Mouse (Mus musculus) neutrophil, adult 59 days (primary cell): ENCODE results near the gene Gnb1l. TPM values are rescaled to one million over a fixed set of nuclear protein-coding genes. Genes with fewer than 3 reads are reported as not detected.

Experiments used
- total RNA-seq, 2 experiments: library from RNA; stranded (reverse); gene quantifications; 1 replicate in 1 of 2; 2 replicates in 1 of 2; pipeline ENCODE4 v1.2.4; 2023

The Gnb1l gene
- 1 to 10 TPM; 2.0 to 2.2 TPM for total RNA-seq

DNA sequence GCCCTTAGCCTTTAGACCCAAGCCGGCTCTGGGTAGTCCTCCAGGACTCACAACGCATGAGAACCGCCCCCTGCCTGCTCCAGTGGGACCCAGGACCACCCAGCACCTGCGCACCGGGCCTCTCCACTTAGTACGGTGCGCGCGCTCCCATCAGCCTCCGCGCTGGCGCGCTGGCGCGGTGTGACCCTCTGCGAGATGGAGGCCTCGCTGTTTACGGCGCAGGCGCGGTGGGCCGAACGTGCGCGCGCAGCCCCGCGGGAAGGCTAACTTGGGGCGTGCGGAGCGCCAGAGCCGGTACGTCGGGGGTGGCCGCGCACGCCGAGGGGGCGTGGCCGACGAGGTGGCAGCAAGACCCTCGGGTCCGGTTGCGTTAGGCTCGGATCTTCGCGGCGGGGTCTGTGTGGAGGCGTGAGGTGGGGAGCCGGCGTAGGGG is at the start of gene Gnb1l, which contains the start of gene Rtl10:
Gnb1l (plus strand) TSS at position 156 of the 433 bp plus-strand sequence.
Rtl10 (plus strand) TSS at position 344 of the 433 bp plus-strand sequence.

DNA sequence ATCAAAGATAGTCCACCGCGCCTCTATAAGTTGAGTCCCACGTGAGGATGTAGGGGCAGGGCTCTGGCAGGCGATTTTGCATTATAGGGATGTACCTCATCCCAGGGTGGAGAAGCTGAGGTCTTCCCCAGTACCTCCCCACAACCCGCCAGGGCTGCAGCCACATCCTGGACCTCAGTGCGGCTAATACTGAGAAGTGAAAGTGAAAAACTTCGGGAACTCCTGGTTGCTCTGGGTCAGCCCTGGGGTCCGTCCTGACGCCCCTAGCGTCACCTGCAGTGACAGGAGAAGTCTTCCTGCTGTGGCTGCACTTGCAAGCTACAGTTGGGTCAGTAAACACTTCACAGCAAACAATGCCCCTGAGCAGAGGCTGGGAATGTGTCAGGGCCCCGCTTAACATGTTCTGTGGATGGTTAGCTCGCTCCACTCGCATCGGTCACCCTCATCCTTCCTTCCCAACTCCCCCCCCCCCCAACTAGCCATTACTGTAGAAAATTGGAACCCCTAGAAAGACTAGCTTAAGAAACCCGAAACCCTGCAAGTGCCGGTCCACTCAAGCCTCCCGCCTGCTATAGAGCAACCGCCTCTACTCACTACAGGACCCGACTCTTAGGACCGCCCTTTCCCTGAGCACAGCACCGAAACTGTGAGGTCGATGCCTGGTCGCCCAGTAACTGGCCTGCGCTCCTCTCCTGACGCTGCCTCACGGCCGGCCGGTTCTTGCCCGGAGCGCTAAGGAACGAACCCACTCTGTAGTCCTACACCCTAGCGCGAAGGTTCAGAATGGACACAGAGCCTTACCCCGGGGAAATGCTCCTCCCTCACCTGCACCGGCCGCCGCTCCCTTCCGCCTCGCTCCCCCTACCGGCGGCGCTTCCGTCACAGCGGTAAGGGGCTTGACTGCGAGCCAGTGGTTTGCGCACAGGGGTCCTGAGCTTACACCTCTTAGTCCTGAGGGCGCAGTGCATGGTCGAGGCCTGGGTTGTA is 91.6 kb downstream of the Gnb1l start, which contains the start of gene Tbx1:
Tbx1 (minus strand) TSS at position 868 of the 987 bp plus-strand sequence.

Other genes starting within 250 kb of the Gnb1l start
- gene Ranbp1, start 250.0 kb upstream of the Gnb1l start, total RNA-seq = 10 to 100 TPM; 59.0 to 64.4 TPM
- not detected for gene Gm49776, start 240.4 kb upstream of the Gnb1l start, total RNA-seq
- gene Dgcr8, start 209.5 kb upstream of the Gnb1l start, total RNA-seq = 10 to 100 TPM; 19.0 to 24.1 TPM
- gene Tango2, start 150.6 kb upstream of the Gnb1l start, total RNA-seq = 10 to 100 TPM; 26.4 to 26.6 TPM
- gene Arvcf, start 150.5 kb upstream of the Gnb1l start, total RNA-seq = 1 to 10 TPM; 5.1 TPM
- 10 to 100 TPM; 10.8 to 11.2 TPM for gene Txnrd2, start 72.3 kb upstream of the Gnb1l start, total RNA-seq
- gene Comt, start 71.9 kb upstream of the Gnb1l start, total RNA-seq = 10 to 100 TPM; 29.2 to 31.2 TPM
- gene Rtl10, start 188 bp downstream of the Gnb1l start, total RNA-seq = 1 to 10 TPM; 2.1 to 2.4 TPM
- not detected for gene Tbx1, start 92.0 kb downstream of the Gnb1l start, total RNA-seq
- under 1 TPM in 1 of 2 experiments, not detected in 1; 0.86 TPM for gene Gp1bb, start 123.7 kb downstream of the Gnb1l start, total RNA-seq
- gene Gm49601, start 127.7 kb downstream of the Gnb1l start, total RNA-seq = 10 to 100 TPM; 57.0 to 57.7 TPM
- gene Sept5, start 131.2 kb downstream of the Gnb1l start, total RNA-seq = 100 to 1,000 TPM; 177 to 200 TPM